Mouse (Mus musculus): ENCODE data around the gene Tmem260. TPM values are rescaled to one million over a fixed set of nuclear protein-coding genes. Genes with fewer than 3 reads are reported as not detected.

Gene Tmem260
- polyA plus RNA-seq, 1 experiment from 2014 or later = 24.7 TPM

DNA sequence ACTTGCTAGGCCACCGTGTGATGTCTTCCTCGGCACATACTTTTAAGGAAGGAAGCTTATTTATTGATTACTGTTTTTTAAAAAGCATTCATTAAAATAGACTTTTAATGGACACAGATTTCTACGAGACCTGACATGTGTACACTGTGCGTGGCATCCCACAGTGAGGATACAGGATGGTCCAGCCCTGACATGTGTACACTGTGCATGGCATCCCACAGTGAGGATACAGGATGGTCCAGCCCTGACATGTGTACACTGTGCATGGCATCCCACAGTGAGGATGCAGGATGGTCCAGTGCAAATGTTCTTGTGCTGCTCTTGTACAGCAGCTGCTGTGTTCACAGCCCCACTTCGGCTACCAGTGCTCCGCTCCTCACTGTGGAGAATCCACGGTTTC is 56.6 kb downstream of the Tmem260 start:
- Histone ChIP-seq H3K4me1 (peaks cover 13% of the 10 kb centered on the region), H3K36me3 (replicated peaks) (peaks cover 5% of the 10 kb centered on the region), H3K9ac (no peak overlapping the region), H3K27me3 (peaks cover 34% of the 10 kb centered on the region), H3K4me2 (no peak overlapping the region), H3K9me3 (no peaks in the 10 kb centered on the region), H3K4me3 (replicated peaks) (no peak overlapping the region), H3K27ac (no peak overlapping the region)
- no peak for ATAC-seq (ENCODE audit: low FRiP score)
- WGBS = 93% methylated on average over 7 of the region's 7 CpGs

DNA sequence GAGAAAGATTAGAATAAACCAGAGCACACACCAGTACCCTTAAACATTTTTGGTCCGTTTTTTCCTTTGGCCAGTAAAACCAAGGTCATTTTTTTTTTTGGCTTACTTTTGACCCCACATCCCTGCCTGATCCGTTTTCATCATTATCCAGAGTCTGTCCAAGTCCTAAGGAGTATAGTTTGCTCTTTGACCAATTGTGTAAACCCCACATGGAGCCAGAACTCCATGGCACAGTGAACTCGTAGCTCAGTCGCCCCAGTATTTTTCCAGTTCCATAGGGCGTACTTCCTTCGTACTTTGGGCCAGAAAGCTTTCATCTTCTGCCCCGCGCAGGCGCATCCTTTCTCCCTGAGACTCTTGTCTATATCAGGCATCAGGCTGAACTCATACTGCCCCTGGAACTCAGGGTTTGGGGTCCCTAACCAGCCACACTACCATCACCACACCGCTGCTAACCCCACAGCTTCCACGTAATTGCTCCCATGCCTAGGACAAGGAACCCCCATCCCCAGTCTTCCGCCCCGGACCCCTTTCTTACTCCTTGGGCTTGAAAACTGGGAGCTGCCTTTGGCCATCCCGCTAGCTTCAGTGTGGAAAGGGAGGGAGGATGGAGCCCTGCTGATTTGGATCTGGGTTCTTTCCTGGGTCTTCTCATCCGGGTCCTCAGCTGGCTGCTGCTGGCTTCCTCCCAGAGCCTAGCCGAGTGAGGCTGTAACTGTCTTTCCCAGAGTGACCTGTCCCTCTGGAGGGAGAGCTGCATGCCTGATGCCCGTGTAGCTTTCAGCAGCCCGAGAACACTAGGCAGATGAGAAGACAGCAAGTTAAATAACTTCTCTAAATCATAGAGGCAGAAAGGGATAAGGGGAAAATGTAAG is 58.0 kb downstream of the Tmem260 start:
- Histone ChIP-seq H3K27me3 (peaks cover 44% of the 10 kb centered on the region), H3K9me3 (no peaks in the 10 kb centered on the region), H3K27ac (peak overlapping the region; percentile 47; the same call in 1 of the 2 replicates), H3K36me3 (replicated peaks) (peaks cover 4% of the 10 kb centered on the region), H3K4me2 (peak overlapping the region; percentile 23), H3K4me3 (replicated peaks) (no peak overlapping the region), H3K9ac (0 out of 2 replicates have a peak overlapping the region, but pooled peaks have one; percentile 7), H3K4me1 (peaks cover 13% of the 10 kb centered on the region)
- 24% methylated on average over 18 of the region's 18 CpGs for WGBS
- ATAC-seq (ENCODE audit: low FRiP score) = 0 out of 2 replicates have a peak, but pooled peaks have one; percentile 23

DNA sequence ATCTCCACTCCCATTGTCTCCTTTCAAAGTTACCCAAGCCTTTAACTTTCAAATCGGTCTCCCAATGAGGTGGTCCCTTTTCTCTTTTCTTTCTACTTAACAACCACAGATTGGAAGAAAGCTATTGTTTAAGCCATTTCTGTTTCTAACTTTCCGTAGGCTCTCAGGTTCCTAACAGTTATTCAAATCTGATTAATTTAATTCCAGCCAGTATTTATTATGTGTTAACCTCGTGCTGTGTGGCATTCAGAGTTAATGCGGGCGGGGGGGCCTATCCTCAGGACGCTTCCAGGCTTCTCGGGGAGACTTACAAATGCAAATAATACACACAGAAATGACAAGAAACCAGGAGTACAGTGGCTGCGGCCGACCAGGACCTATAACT is 58.6 kb downstream of the Tmem260 start:
- Histone ChIP-seq H3K27me3 (peaks cover 51% of the 10 kb centered on the region), H3K4me1 (peaks cover 13% of the 10 kb centered on the region), H3K9ac (0 out of 2 replicates have a peak overlapping the region, but pooled peaks have one; percentile 7), H3K4me3 (replicated peaks) (no peak overlapping the region), H3K4me2 (peak overlapping the region; percentile 23; the same call in 1 of the 2 replicates), H3K9me3 (no peaks in the 10 kb centered on the region), H3K36me3 (replicated peaks) (peaks cover 10% of the 10 kb centered on the region), H3K27ac (peak overlapping the region; percentile 47; the same call in 1 of the 2 replicates)
- ATAC-seq (ENCODE audit: low FRiP score) = no peak
- 9% methylated on average over 9 of the region's 9 CpGs for WGBS

DNA sequence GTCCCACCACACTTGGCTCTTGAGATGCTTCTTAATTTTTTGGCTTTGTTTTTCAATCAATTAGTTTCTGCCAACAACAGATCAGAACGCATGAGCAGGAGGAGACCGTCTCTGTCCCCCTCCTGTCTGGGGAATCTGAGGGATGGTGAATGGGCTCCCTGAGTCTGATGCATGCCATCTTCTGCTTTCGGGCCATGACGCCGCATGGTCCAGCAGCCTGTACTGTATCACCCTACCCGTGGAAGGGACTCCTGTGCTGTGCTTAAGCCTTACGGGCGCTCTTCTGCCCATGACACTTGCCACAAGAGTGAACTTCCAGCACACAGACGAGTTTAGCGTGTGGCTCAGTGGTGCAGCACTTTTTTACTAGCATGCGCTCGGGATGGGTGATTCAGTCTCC is 59.7 kb downstream of the Tmem260 start:
- Histone ChIP-seq H3K9me3 (no peaks in the 10 kb centered on the region), H3K4me3 (replicated peaks) (no peak overlapping the region), H3K36me3 (replicated peaks) (peaks cover 16% of the 10 kb centered on the region), H3K4me2 (no peak overlapping the region), H3K27ac (no peak overlapping the region), H3K9ac (no peak overlapping the region), H3K4me1 (peaks cover 17% of the 10 kb centered on the region), H3K27me3 (peaks cover 61% of the 10 kb centered on the region)
- no peak for ATAC-seq (ENCODE audit: low FRiP score)
- WGBS = 93% methylated on average over 12 of the region's 12 CpGs

GRCm38 (mm10) chr14:48507376-48507775 is 61.5 kb downstream of the Tmem260 start:
- ATAC-seq (ENCODE audit: low FRiP score) = no peak
- no peak overlapping the region for H3K27ac ChIP-seq
- WGBS = 82% methylated on average over 8 of the region's 8 CpGs
- H3K4me2 ChIP-seq = no peak overlapping the region
- no peak overlapping the region for H3K4me3 ChIP-seq (replicated peaks)
- no peak overlapping the region for H3K9ac ChIP-seq
- H3K36me3 ChIP-seq (replicated peaks) = peaks cover 16% of the 10 kb centered on the region
- H3K4me1 ChIP-seq = peaks cover 31% of the 10 kb centered on the region
- no peaks in the 10 kb centered on the region for H3K9me3 ChIP-seq
- peaks cover 68% of the 10 kb centered on the region for H3K27me3 ChIP-seq

DNA sequence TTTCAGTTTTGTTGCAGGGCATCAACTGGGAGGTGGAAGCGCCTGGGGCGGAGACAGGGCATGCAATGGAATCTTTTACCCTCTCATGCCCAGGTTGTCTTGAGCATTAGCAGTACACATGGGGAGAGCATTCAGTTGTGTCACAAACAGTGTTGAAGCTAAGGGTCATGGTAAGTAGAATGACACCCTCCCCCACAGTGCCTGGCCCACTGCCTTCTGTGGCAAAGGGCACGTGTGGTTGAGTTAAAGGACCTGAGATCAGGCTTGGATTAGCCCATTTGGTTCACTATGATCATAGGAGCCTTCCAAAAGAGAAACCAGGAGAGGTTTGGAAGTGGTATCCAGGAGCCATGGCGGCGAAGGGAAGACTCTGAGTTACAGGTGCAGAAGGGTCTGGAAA is 63.2 kb downstream of the Tmem260 start:
- ATAC-seq (ENCODE audit: low FRiP score) = no peak
- peaks cover 58% of the 10 kb centered on the region for H3K27me3 ChIP-seq
- peaks cover 39% of the 10 kb centered on the region for H3K4me1 ChIP-seq
- no peak overlapping the region for H3K4me2 ChIP-seq
- H3K9me3 ChIP-seq = no peaks in the 10 kb centered on the region
- H3K27ac ChIP-seq = no peak overlapping the region
- H3K36me3 ChIP-seq (replicated peaks) = peaks cover 16% of the 10 kb centered on the region
- H3K9ac ChIP-seq = no peak overlapping the region
- WGBS = 98% methylated on average over 5 of the region's 5 CpGs
- no peak overlapping the region for H3K4me3 ChIP-seq (replicated peaks)

DNA sequence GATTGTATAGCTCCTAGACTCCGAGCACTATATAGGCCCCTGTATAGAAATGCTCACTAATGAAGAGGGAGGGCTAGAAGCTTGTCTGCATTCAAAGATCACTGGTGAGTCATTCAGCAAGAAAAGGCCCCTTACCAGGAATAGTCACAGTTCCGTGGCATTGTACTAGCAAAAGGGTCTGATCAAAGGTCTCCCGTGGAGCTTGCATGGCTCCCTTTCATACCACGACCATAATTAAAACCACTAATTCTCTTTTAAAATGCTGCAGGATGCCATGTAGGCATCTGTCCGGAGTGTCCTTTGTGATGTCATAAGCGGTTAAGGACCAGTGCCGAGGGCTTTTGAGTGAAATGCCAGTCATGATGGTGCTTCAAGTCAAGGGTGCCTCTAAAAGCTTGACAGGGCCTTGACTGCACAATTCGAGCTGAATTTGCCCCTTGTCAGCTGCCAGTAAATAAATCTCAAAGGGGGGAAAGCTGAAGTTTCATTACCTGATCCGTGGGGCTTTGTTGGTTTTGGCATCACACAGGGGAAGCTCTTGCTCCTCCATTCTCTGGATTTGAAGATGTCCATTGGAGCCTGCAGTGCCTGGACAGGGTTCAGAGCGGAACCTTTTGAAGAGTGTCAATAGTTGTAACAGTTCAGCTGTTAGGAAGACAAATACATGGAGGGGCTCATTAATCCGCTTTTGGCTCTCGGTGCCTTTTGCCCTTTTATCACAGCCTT is 67.3 kb downstream of the Tmem260 start:
- H3K9me3 ChIP-seq = no peaks in the 10 kb centered on the region
- peak overlapping the region; percentile 13; the same call in 1 of the 2 replicates for H3K4me2 ChIP-seq
- peaks cover 16% of the 10 kb centered on the region; the same call in 1 of the 2 replicates for H3K36me3 ChIP-seq (replicated peaks)
- no peak overlapping the region for H3K4me3 ChIP-seq (replicated peaks)
- peaks cover 36% of the 10 kb centered on the region for H3K4me1 ChIP-seq
- 0 out of 2 replicates have a peak overlapping the region, but pooled peaks have one; percentile 43 for H3K27ac ChIP-seq
- H3K9ac ChIP-seq = no peak overlapping the region
- peaks cover 67% of the 10 kb centered on the region for H3K27me3 ChIP-seq
- 6% methylated on average over 12 of the region's 12 CpGs for WGBS
- ATAC-seq (ENCODE audit: low FRiP score) = peak; percentile 91

GRCm38 (mm10) chr14:48513824-48514493 is 68.0 kb downstream of the Tmem260 start:
- Histone ChIP-seq H3K9ac (no peak overlapping the region), H3K36me3 (replicated peaks) (peaks cover 12% of the 10 kb centered on the region; the same call in 1 of the 2 replicates), H3K27me3 (peaks cover 66% of the 10 kb centered on the region), H3K27ac (peak overlapping the region; percentile 43; the same call in 1 of the 2 replicates), H3K4me1 (peaks cover 36% of the 10 kb centered on the region), H3K4me3 (replicated peaks) (no peak overlapping the region), H3K9me3 (no peaks in the 10 kb centered on the region), H3K4me2 (0 out of 2 replicates have a peak overlapping the region, but pooled peaks have one; percentile 13)
- ATAC-seq (ENCODE audit: low FRiP score) = no peak
- WGBS = 28% methylated on average over 12 of the region's 12 CpGs

GRCm38 (mm10) chr14:48514620-48515019 is 68.7 kb downstream of the Tmem260 start:
- Histone ChIP-seq H3K4me3 (replicated peaks) (no peak overlapping the region), H3K27me3 (peaks cover 60% of the 10 kb centered on the region), H3K27ac (no peak overlapping the region), H3K9me3 (no peaks in the 10 kb centered on the region), H3K4me2 (no peak overlapping the region), H3K4me1 (peaks cover 36% of the 10 kb centered on the region), H3K36me3 (replicated peaks) (0 out of 2 replicates have a peak, but pooled peaks cover 5% of the 10 kb centered on the region), H3K9ac (no peak overlapping the region)
- 34% methylated on average over 7 of the region's 7 CpGs for WGBS
- no peak for ATAC-seq (ENCODE audit: low FRiP score)

- Histone ChIP-seq H3K27me3 (peaks cover 56% of the 10 kb centered on the region), H3K9me3 (no peaks in the 10 kb centered on the region), H3K4me2 (no peak overlapping the region), H3K4me1 (peaks cover 32% of the 10 kb centered on the region), H3K27ac (no peak overlapping the region), H3K4me3 (replicated peaks) (no peak overlapping the region), H3K9ac (no peak overlapping the region), H3K36me3 (replicated peaks) (no peaks in the 10 kb centered on the region)
- 60% methylated on average over 8 of the region's 8 CpGs for WGBS
- no peak for ATAC-seq (ENCODE audit: low FRiP score)
Measured at GRCm38 (mm10) chr14:48515538-48515937, 69.6 kb downstream of the Tmem260 start.

- peaks cover 6% of the 10 kb centered on the region for H3K4me1 ChIP-seq
- H3K9ac ChIP-seq = no peak overlapping the region
- H3K27me3 ChIP-seq = peaks cover 62% of the 10 kb centered on the region
- no peak overlapping the region for H3K27ac ChIP-seq
- 0% methylated on average over 1 of the region's 1 CpGs for WGBS
- no peak for ATAC-seq (ENCODE audit: low FRiP score)
- no peaks in the 10 kb centered on the region for H3K9me3 ChIP-seq
- no peak overlapping the region for H3K4me3 ChIP-seq (replicated peaks)
- no peak overlapping the region for H3K4me2 ChIP-seq
- no peaks in the 10 kb centered on the region for H3K36me3 ChIP-seq (replicated peaks)
Measured at GRCm38 (mm10) chr14:48523361-48523760, 77.4 kb downstream of the Tmem260 start.

DNA sequence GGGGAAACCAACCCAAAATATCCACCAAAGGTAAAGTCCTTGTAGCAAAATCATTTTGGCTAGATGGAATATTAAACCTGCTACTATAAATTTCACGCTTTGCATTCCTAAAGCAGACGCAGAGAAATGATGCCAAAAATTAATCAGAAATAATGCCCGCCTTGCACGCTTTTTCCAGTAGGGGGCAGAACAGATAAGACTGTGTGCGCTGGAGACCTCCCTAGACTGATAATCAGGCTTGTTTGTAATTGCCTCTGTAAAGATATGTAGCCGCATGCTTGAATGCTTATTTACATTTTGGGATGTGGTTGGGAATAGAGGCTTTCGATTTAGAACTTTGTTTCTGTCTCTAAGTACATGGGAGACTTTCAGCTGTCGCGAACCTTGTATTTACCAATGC is 78.2 kb downstream of the Tmem260 start:
- H3K27ac ChIP-seq = no peak overlapping the region
- H3K4me3 ChIP-seq (replicated peaks) = no peak overlapping the region
- H3K27me3 ChIP-seq = peaks cover 64% of the 10 kb centered on the region
- 46% methylated on average over 9 of the region's 9 CpGs for WGBS
- ATAC-seq (ENCODE audit: low FRiP score) = no peak
- no peak overlapping the region for H3K4me2 ChIP-seq
- no peak overlapping the region for H3K9ac ChIP-seq
- H3K36me3 ChIP-seq (replicated peaks) = no peaks in the 10 kb centered on the region
- H3K9me3 ChIP-seq = no peaks in the 10 kb centered on the region
- peaks cover 6% of the 10 kb centered on the region for H3K4me1 ChIP-seq

Data from forebrain, embryonic 12.5 days (tissue).